ENCODE assay signal across 8 mouse cellular contexts in genomic region chr11:55533378-55533777, GRCm38 (mm10).
DNase-seq lines count a peak whose midpoint lies in the region; ATAC-seq and TF ChIP-seq lines count a peak whose summit lies in the region.

No protein-coding gene starts in this region.

- peak; percentile 26 for DNase-seq in kidney, postnatal 0 days (ENCODE audit: low spot score)
- DNase-seq in cerebellum, adult 2 months = peak; percentile 85 to 91
- peak; percentile 32 to 34 for DNase-seq in frontal cortex, postnatal 25 days (ENCODE audit: low spot score in 2 of 2)
- no peak for DNase-seq in urinary bladder, postnatal 14 days (ENCODE audit: low spot score)
- no peak for DNase-seq in urinary bladder, postnatal 10 days (ENCODE audit: low spot score)
- DNase-seq in kidney, adult 11 months = no peak

- H3K27ac ChIP-seq in kidney, postnatal 0 days = no peak overlapping the region
- H3K27ac ChIP-seq in kidney, embryonic 16.5 days (ENCODE audit: low read length) = no peak overlapping the region
- no peak overlapping the region for H3K27ac ChIP-seq in cerebellum, adult 2 months (ENCODE audit: insufficient read depth, low read length)
- H3K27ac ChIP-seq in neural tube, embryonic 13.5 days (replicated peaks) = peak overlapping the region; percentile 69

- ATAC-seq in kidney, postnatal 0 days (replicated peaks; ENCODE audit: low FRiP score, low read depth) = no peak
- ATAC-seq in kidney, embryonic 16.5 days (ENCODE audit: low FRiP score, low TSS enrichment) = no peak
- ATAC-seq in neural tube, embryonic 13.5 days (ENCODE audit: low read depth) = peak; percentile 76; the same call in 1 of the 2 replicates

- no peak overlapping the region for H3K9ac ChIP-seq in kidney, postnatal 0 days (ENCODE audit: low read depth, low read length)
- no peak overlapping the region for H3K9ac ChIP-seq in kidney, embryonic 16.5 days (replicated peaks; ENCODE audit: low read length)
- no peak overlapping the region for H3K9ac ChIP-seq in neural tube, embryonic 13.5 days

- H3K27me3 ChIP-seq in kidney, postnatal 0 days (ENCODE audit: insufficient read depth, low read length) = no peaks in the 10 kb centered on the region
- no peaks in the 10 kb centered on the region for H3K27me3 ChIP-seq in kidney, embryonic 16.5 days (ENCODE audit: insufficient read depth, low read length)
- H3K27me3 ChIP-seq in cerebellum, adult 2 months (ENCODE audit: control insufficient read depth, insufficient read depth, low read length) = no peaks in the 10 kb centered on the region
- no peaks in the 10 kb centered on the region for H3K27me3 ChIP-seq in neural tube, embryonic 13.5 days

- H3K4me1 ChIP-seq in kidney, postnatal 0 days (replicated peaks; ENCODE audit: insufficient read depth, low read length) = no peaks in the 10 kb centered on the region
- H3K4me1 ChIP-seq in kidney, embryonic 16.5 days (ENCODE audit: insufficient read depth, low read length) = peaks cover 4% of the 10 kb centered on the region; the same call in 1 of the 2 replicates
- H3K4me1 ChIP-seq in cerebellum, adult 2 months (ENCODE audit: control insufficient read depth, insufficient read depth, low read length) = peaks cover 18% of the 10 kb centered on the region
- peaks cover 26% of the 10 kb centered on the region for H3K4me1 ChIP-seq in neural tube, embryonic 13.5 days (replicated peaks)

- WGBS in kidney, postnatal 0 days = 50% methylated on average over 5 of the region's 5 CpGs
- WGBS in kidney, embryonic 16.5 days = 56% methylated on average over 5 of the region's 5 CpGs
- 7% methylated on average over 5 of the region's 5 CpGs for WGBS in cerebellum, adult 2 months
- 51% methylated on average over 5 of the region's 5 CpGs for WGBS in neural tube, embryonic 13.5 days

- no peaks in the 10 kb centered on the region for H3K9me3 ChIP-seq in kidney, postnatal 0 days (replicated peaks; ENCODE audit: low read length)
- H3K9me3 ChIP-seq in kidney, embryonic 16.5 days (ENCODE audit: low read length) = no peaks in the 10 kb centered on the region
- H3K9me3 ChIP-seq in neural tube, embryonic 13.5 days = no peaks in the 10 kb centered on the region

- no peak overlapping the region for H3K4me3 ChIP-seq in kidney, postnatal 0 days (replicated peaks; ENCODE audit: low read depth, low read length)
- H3K4me3 ChIP-seq in kidney, embryonic 16.5 days (ENCODE audit: low read length) = no peak overlapping the region
- H3K4me3 ChIP-seq in cerebellum, adult 2 months (replicated peaks; ENCODE audit: insufficient read depth, low read depth, low read length) = no peak overlapping the region
- H3K4me3 ChIP-seq in neural tube, embryonic 13.5 days = no peak overlapping the region

- no peaks in the 10 kb centered on the region for H3K36me3 ChIP-seq in kidney, postnatal 0 days (ENCODE audit: insufficient read depth, low read length)
- H3K36me3 ChIP-seq in kidney, embryonic 16.5 days (ENCODE audit: insufficient read depth, low read length) = no peaks in the 10 kb centered on the region
- peaks cover 37% of the 10 kb centered on the region for H3K36me3 ChIP-seq in neural tube, embryonic 13.5 days

- TF ChIP-seq POLR2A in cerebellum, adult 2 months (IDR thresholded peaks at IDR 0.05; ENCODE audit: borderline replicate concordance, insufficient read depth, low read length) = no peak

- H3K4me2 ChIP-seq in kidney, postnatal 0 days (ENCODE audit: low read length) = no peak overlapping the region
- no peak overlapping the region for H3K4me2 ChIP-seq in kidney, embryonic 16.5 days (replicated peaks; ENCODE audit: low read depth, low read length)
- no peak overlapping the region for H3K4me2 ChIP-seq in neural tube, embryonic 13.5 days

- no peak for TF ChIP-seq CTCF in kidney, postnatal 0 days (IDR thresholded peaks at IDR 0.05; ENCODE audit: low read depth)
- TF ChIP-seq CTCF in cerebellum, adult 2 months (IDR thresholded peaks at IDR 0.05; ENCODE audit: borderline replicate concordance, insufficient read depth, low read depth, low read length) = no peak

Comparison
In these comparisons a context has a peak if more than half of its experiments do, and no peak if none do; other contexts are left out.
1. DNase-seq: peak in kidney, postnatal 0 days (single experiment), cerebellum, adult 2 months (2 of 2) and frontal cortex, postnatal 25 days (2 of 2); none in urinary bladder, postnatal 14 days (single experiment), urinary bladder, postnatal 10 days (single experiment) and kidney, adult 11 months (single experiment).